In genomic region chr10:81401521-81402226, GRCm38 (mm10) we compare ENCODE assay signal across 8 mouse cellular contexts. TPM values are rescaled to one million over a fixed set of nuclear protein-coding genes. Genes with fewer than 3 reads are reported as not detected.
DNase-seq lines count a peak whose midpoint lies in the region; ATAC-seq and TF ChIP-seq lines count a peak whose summit lies in the region.

No protein-coding gene starts in this region.

- peak; percentile 69 for DNase-seq in adrenal gland, postnatal 10 days
- no peak for DNase-seq in adrenal gland, postnatal 4 days (ENCODE audit: low spot score in 2 of 2)
- DNase-seq in heart, postnatal 10 days = peak; percentile 86 to 88
- peak; percentile 85 to 91 for DNase-seq in kidney, postnatal 25 days
- DNase-seq in lung, postnatal 14 days = peak; percentile 79
- DNase-seq in skeletal muscle tissue, adult 2 months (ENCODE audit: low read depth, low spot score) = peak; percentile 72

- peak overlapping the region; percentile 39 for H3K4me3 ChIP-seq in bone marrow macrophage, adult 2 months (ENCODE audit: insufficient read depth, low read length)

- TF ChIP-seq CTCF in bone marrow macrophage, adult 2 months (IDR thresholded peaks at IDR 0.05; ENCODE audit: low read depth, low read length) = no peak

- ATAC-seq in erythroblast, adult 5-6 weeks (replicated peaks; ENCODE audit: low FRiP score, poor library complexity, severe bottlenecking) = peak; percentile 68

- H3K4me1 ChIP-seq in bone marrow macrophage, adult 2 months (ENCODE audit: control insufficient read depth, insufficient read depth, low read length) = peaks cover 41% of the 10 kb centered on the region

- peak overlapping the region; percentile 98 for H3K27ac ChIP-seq in bone marrow macrophage, adult 2 months (ENCODE audit: insufficient read depth, low read depth, low read length)

- intact Hi-C loops in heart, postnatal 10 days (cut with DNase I) = no loop called here

- no peak for TF ChIP-seq POLR2A in bone marrow macrophage, adult 2 months (IDR thresholded peaks at IDR 0.05; ENCODE audit: borderline replicate concordance, low read depth, low read length)

RNA-seq across cellular contexts. Expression of gene Smim24, which starts 8.8 kb away (rescaled TPM):
- 1 to 10 TPM; 1.2 to 1.6 TPM for total RNA-seq in adrenal gland, postnatal 10 days (2021)
- 10 to 100 TPM in 1 of 2 experiments, 1 to 10 TPM in 1; 1.2 to 13.2 TPM for total RNA-seq in adrenal gland, postnatal 4 days (2021)
- 41.9 and 45.5 TPM in 2 replicates for polyA plus RNA-seq in bone marrow macrophage, adult 2 months (2012; ENCODE audit: insufficient read depth, insufficient read length, missing spikeins)
- total RNA-seq in erythroblast, adult 5-6 weeks (2015; ENCODE audit: low replicate concordance) = 5.4 TPM in 1 of 2 replicates, not detected in the other
- total RNA-seq in erythroblast, adult 5-6 weeks (2017; ENCODE audit: low replicate concordance) = 1.8 and 3.8 TPM in 2 replicates
- total RNA-seq in heart, postnatal 10 days (2021) = 1 to 10 TPM; 1.3 to 2.2 TPM

RNA-seq across cellular contexts. Expression of gene Gm48552, which starts 12.9 kb away (rescaled TPM):
- total RNA-seq in adrenal gland, postnatal 10 days (2021) = 1 to 10 TPM in 1 of 2 experiments, under 1 TPM in 1; 0.45 to 1.9 TPM
- total RNA-seq in adrenal gland, postnatal 4 days (2021) = 1 to 10 TPM; 2.6 to 4.1 TPM
- not detected in 2 replicates for polyA plus RNA-seq in bone marrow macrophage, adult 2 months (2012; ENCODE audit: insufficient read depth, insufficient read length, missing spikeins)
- not detected in 2 replicates for total RNA-seq in erythroblast, adult 5-6 weeks (2015; ENCODE audit: low replicate concordance)
- 5.6 TPM in 1 of 2 replicates, not detected in the other for total RNA-seq in erythroblast, adult 5-6 weeks (2017; ENCODE audit: low replicate concordance)
- total RNA-seq in heart, postnatal 10 days (2021) = under 1 TPM; 0.77 to 0.98 TPM

RNA-seq across cellular contexts. Expression of gene Gm48551, which starts 17.4 kb away (rescaled TPM):
- 1 to 10 TPM; 1.1 to 1.6 TPM for total RNA-seq in adrenal gland, postnatal 10 days (2021)
- 1 to 10 TPM; 1.7 to 1.8 TPM for total RNA-seq in adrenal gland, postnatal 4 days (2021)
- 0.75 and 2.2 TPM in 2 replicates for polyA plus RNA-seq in bone marrow macrophage, adult 2 months (2012; ENCODE audit: insufficient read depth, insufficient read length, missing spikeins)
- 2.5 and 3.7 TPM in 2 replicates for total RNA-seq in erythroblast, adult 5-6 weeks (2015; ENCODE audit: low replicate concordance)
- total RNA-seq in erythroblast, adult 5-6 weeks (2017; ENCODE audit: low replicate concordance) = 1.3 TPM in 1 of 2 replicates, not detected in the other
- under 1 TPM; 0.74 to 0.87 TPM for total RNA-seq in heart, postnatal 10 days (2021)

RNA-seq across cellular contexts. Expression of gene Dohh, which starts 17.4 kb away (rescaled TPM):
- total RNA-seq in adrenal gland, postnatal 10 days (2021) = 10 to 100 TPM; 52.8 to 54.2 TPM
- 10 to 100 TPM; 49.4 to 49.7 TPM for total RNA-seq in adrenal gland, postnatal 4 days (2021)
- 23.1 and 29.5 TPM in 2 replicates for polyA plus RNA-seq in bone marrow macrophage, adult 2 months (2012; ENCODE audit: insufficient read depth, insufficient read length, missing spikeins)
- total RNA-seq in erythroblast, adult 5-6 weeks (2015; ENCODE audit: low replicate concordance) = 10.4 and 11.7 TPM in 2 replicates
- 32.5 and 33.7 TPM in 2 replicates for total RNA-seq in erythroblast, adult 5-6 weeks (2017; ENCODE audit: low replicate concordance)
- 10 to 100 TPM; 53.2 to 57.5 TPM for total RNA-seq in heart, postnatal 10 days (2021)

RNA-seq across cellular contexts. Expression of gene Fzr1, which starts 23.4 kb away (rescaled TPM):
- 10 to 100 TPM; 42.1 to 51.7 TPM for total RNA-seq in adrenal gland, postnatal 10 days (2021)
- 10 to 100 TPM; 69.1 to 70.7 TPM for total RNA-seq in adrenal gland, postnatal 4 days (2021)
- polyA plus RNA-seq in bone marrow macrophage, adult 2 months (2012; ENCODE audit: insufficient read depth, insufficient read length, missing spikeins) = 32.6 and 35.0 TPM in 2 replicates
- total RNA-seq in erythroblast, adult 5-6 weeks (2015; ENCODE audit: low replicate concordance) = 286 and 325 TPM in 2 replicates
- total RNA-seq in erythroblast, adult 5-6 weeks (2017; ENCODE audit: low replicate concordance) = 463 and 486 TPM in 2 replicates
- total RNA-seq in heart, postnatal 10 days (2021) = 10 to 100 TPM; 39.7 to 41.2 TPM

Comparison
In these comparisons a context has a peak if more than half of its experiments do, and no peak if none do; other contexts are left out.
1. DNase-seq: peak in adrenal gland, postnatal 10 days (single experiment), heart, postnatal 10 days (2 of 2), kidney, postnatal 25 days (2 of 2), lung, postnatal 14 days (single experiment) and skeletal muscle tissue, adult 2 months (single experiment); none in adrenal gland, postnatal 4 days (0 of 2).